Mouse (Mus musculus) thymus, adult 2 months (tissue): ENCODE measurements around the gene Tfdp1.

Experiments used
- CTCF ChIP-seq: fragments of 200-500 bp; IDR thresholded peaks from 2 replicates; pipeline ENCODE4 v1.5.1; 2012; ENCODE audit warnings: mild to moderate bottlenecking, control low read depth, low read length, moderate library complexity, borderline replicate concordance; ENCODE audit not compliant: control insufficient read depth, poor library complexity, insufficient read depth; ENCODE audit errors: extremely low read depth
- POLR2A ChIP-seq: fragments of 200-500 bp; IDR thresholded peaks from 2 replicates; pipeline ENCODE4 v1.6.1; 2012; ENCODE audit warnings: mild to moderate bottlenecking, low read length, control low read depth, moderate library complexity; ENCODE audit not compliant: control insufficient read depth, poor library complexity, insufficient read depth; ENCODE audit errors: extremely low read depth

DNA sequence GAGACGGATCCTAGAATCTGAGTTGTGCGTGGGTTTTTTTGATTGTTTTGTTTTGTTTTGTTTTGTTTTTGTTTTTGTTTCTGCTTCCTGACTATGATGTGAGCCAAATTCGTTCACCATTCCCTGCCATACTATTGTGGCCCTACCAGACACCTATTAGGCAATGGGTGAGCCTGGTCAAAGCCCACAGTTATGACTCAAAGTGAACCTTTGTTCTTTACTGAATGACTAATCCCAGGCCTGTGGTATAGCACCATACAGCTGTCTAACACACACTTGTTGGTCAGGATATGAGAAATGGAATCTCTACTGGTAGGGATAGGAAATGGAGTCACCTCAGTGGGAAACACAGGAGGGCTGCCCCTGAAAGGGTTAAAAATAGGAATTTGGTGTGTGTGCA is 44.0 kb downstream of the Tfdp1 start:
- TF ChIP-seq CTCF, result no peak
- no peak for TF ChIP-seq POLR2A
